Mouse (Mus musculus): ENCODE measurements around the gene Tbxa2r.

- no peak for TF ChIP-seq CTCF (IDR thresholded peaks at IDR 0.05; ENCODE audit: extremely low read depth, insufficient read depth, insufficient read length, insufficient replicate concordance)
- TF ChIP-seq POLR2A (IDR thresholded peaks at IDR 0.05; ENCODE audit: low read depth, low read length), result no peak
These were observed 25.3 kb upstream of the Tbxa2r start for GRCm38 (mm10) chr10:81303258-81303657.

Measured in spleen, adult 2 months (tissue).